Mouse (Mus musculus): ENCODE data around the gene Rps12. TPM values are rescaled to one million over a fixed set of nuclear protein-coding genes. Genes with fewer than 3 reads are reported as not detected.

Gene Rps12
- total and polyA plus RNA-seq, 2 experiments: 533 to 861 TPM

DNA sequence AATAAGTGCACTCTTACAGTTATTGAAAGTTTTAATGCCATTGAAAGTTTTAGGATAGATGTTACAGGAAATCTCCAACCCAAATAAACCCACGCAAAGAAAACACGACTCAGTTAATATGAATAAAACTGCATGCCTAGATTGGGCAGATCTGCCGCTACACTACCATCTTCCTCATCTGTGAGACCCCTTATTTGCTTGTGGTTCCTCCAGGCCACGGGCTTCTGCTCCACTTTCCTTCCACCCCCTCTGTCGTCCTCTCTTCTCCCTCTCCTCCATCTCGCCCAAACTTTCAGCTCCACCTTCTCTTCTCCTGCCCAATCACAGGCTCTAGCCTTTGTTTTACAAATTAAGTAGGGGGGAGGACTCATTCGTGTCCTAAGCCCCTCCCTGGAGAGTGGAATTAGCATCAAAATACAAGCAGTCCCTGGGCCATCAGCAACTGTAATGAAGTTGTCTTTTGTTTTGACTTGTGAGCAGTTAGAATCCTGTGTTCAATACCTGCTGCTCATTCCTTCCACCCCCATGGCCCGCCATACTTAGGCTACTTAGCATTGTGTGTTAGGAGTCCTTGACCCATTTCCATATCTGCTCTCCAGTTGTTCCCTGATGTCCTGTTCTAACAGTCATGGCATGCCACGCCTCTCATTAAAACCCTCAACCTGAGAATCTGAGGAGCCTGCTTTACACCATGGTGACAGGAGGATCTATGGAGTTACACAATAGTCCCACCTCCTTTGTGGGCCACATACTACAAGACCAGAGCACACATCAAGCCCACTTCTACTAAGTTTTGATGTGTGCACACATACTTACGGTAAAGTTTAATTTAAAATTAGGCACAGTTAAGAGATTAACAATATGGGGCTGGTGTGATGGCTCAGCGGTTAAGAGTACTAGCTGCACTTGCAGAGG is 26.0 kb upstream of the Rps12 start:
- no peaks in the 10 kb centered on the region for H3K79me2 ChIP-seq (ENCODE audit: control insufficient read depth, insufficient read depth, low read length)
- DNase-seq (ENCODE audit: extremely low read depth, low read depth, low spot score): no peak
- no peak overlapping the region for H3K4me3 ChIP-seq (ENCODE audit: insufficient read depth, low read depth, low read length)
- H3K9ac ChIP-seq (ENCODE audit: low read depth, low read length): no peak overlapping the region
- no peak overlapping the region for H3K27ac ChIP-seq (replicated peaks; ENCODE audit: insufficient read depth, low read depth, low read length)
- H3K27me3 ChIP-seq (ENCODE audit: control insufficient read depth, insufficient read depth, low read length): no peaks in the 10 kb centered on the region
- 76% methylated on average over 11 of the region's 11 CpGs for WGBS
- TF ChIP-seq CTCF (IDR thresholded peaks at IDR 0.05; ENCODE audit: low read depth, low read length): no peak
- TF ChIP-seq POLR2A (IDR thresholded peaks at IDR 0.05; ENCODE audit: extremely low read depth, insufficient read depth, low read length): no peak
- peaks cover 4% of the 10 kb centered on the region; the same call in 1 of the 2 replicates for H3K36me3 ChIP-seq (ENCODE audit: control insufficient read depth, insufficient read depth, low read length)
- peaks cover 5% of the 10 kb centered on the region; the same call in 1 of the 2 replicates for H3K4me1 ChIP-seq (ENCODE audit: control insufficient read depth, insufficient read depth, low read length)

DNA sequence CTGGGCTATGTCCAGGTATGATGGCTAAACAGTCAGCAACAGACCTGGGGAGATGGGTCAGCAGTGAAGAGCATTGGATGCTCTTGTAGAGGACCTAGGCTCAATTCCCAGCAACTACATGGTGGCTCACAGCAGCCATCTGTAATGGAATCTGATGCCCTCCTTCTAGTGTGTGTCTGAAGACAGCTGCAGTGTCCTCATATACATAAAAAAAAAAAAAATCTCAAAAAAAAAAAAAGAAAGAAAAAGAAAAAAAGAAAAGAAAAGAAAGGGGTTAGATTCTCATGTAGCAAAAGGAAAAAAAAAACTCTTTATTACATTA is 25.3 kb upstream of the Rps12 start:
- no peak for DNase-seq (ENCODE audit: extremely low read depth, low read depth, low spot score)
- no peaks in the 10 kb centered on the region for H3K79me2 ChIP-seq (ENCODE audit: control insufficient read depth, insufficient read depth, low read length)
- peaks cover 3% of the 10 kb centered on the region; the same call in 1 of the 2 replicates for H3K36me3 ChIP-seq (ENCODE audit: control insufficient read depth, insufficient read depth, low read length)
- H3K9ac ChIP-seq (ENCODE audit: low read depth, low read length): no peak overlapping the region
- H3K4me1 ChIP-seq (ENCODE audit: control insufficient read depth, insufficient read depth, low read length): peaks cover 5% of the 10 kb centered on the region; the same call in 1 of the 2 replicates
- peak overlapping the region; percentile 78 for H3K27ac ChIP-seq (replicated peaks; ENCODE audit: insufficient read depth, low read depth, low read length)
- H3K27me3 ChIP-seq (ENCODE audit: control insufficient read depth, insufficient read depth, low read length): no peaks in the 10 kb centered on the region
- TF ChIP-seq CTCF (IDR thresholded peaks at IDR 0.05; ENCODE audit: low read depth, low read length) (no peak), POLR2A (IDR thresholded peaks at IDR 0.05; ENCODE audit: extremely low read depth, insufficient read depth, low read length) (no peak)
- no peak overlapping the region for H3K4me3 ChIP-seq (ENCODE audit: insufficient read depth, low read depth, low read length)

DNA sequence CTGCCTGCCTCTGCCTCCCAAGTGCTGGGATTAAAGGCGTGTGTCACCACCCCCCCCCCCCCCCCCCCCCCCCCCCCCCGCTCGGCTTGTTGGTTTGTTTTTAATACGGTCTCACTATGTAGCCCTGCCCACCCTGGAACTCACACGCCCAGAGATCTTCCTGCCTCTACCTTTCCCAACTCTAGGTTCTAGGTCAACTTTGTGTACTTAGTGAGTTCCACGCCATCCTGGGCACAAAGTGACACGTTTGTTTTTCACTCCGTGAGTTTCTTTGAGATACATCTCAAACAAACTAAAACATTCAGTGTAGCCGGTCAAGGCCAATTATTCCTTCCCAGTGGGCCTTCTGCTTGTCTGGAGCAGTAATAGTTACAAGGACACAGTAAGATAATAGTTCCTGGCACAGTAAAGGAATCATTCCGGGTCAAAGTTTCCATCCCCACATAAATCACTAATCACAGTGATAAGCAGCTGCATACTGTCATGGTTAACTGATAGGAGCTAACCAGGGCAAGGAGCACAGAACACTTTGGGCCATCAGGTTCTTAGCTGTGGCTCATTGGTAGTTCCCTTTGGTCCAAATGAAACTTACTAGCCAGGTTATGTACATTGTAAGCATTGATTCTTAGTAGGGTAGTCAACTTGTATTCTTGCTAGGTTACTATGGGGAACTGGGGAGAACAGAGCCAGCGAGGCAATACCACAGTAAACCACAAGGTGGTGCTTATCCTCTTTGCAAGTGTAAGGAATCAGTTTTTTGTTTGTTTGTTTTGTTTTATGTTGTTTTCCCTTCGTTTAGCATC is 24.8 kb upstream of the Rps12 start:
- peaks cover 3% of the 10 kb centered on the region; the same call in 1 of the 2 replicates for H3K36me3 ChIP-seq (ENCODE audit: control insufficient read depth, insufficient read depth, low read length)

DNA sequence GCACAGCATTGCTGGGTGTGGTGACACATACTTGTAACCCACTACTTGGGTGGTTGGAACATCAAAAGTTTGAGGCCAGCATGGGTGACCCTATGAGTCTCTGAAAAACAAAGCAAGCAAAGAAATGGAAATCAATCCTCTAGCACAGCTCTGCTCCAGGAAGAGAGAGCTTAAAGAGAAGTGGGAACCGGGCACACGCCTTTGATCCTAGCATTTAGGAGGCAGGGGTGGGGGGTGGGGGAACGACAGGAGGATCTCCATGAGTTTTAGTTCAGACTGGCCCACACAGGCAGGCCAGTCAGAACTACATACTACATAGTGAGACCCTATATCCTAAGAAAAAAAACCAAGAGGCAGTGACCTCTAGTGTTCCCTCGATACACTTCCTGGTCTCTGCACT is 19.1 kb upstream of the Rps12 start:
- Histone ChIP-seq H3K27ac (replicated peaks; ENCODE audit: insufficient read depth, low read depth, low read length) (no peak overlapping the region), H3K27me3 (ENCODE audit: control insufficient read depth, insufficient read depth, low read length) (no peaks in the 10 kb centered on the region), H3K36me3 (ENCODE audit: control insufficient read depth, insufficient read depth, low read length) (peaks cover 23% of the 10 kb centered on the region), H3K4me1 (ENCODE audit: control insufficient read depth, insufficient read depth, low read length) (no peaks in the 10 kb centered on the region), H3K9ac (ENCODE audit: low read depth, low read length) (no peak overlapping the region), H3K79me2 (ENCODE audit: control insufficient read depth, insufficient read depth, low read length) (no peaks in the 10 kb centered on the region), H3K4me3 (ENCODE audit: insufficient read depth, low read depth, low read length) (no peak overlapping the region)
- DNase-seq (ENCODE audit: extremely low read depth, low read depth, low spot score): no peak
- TF ChIP-seq CTCF (IDR thresholded peaks at IDR 0.05; ENCODE audit: low read depth, low read length): no peak
- TF ChIP-seq POLR2A (IDR thresholded peaks at IDR 0.05; ENCODE audit: extremely low read depth, insufficient read depth, low read length): no peak
- WGBS: 79% methylated on average over 4 of the region's 4 CpGs

More for the DNA sequence above, 24.8 kb upstream of the Rps12 start:
- no peaks in the 10 kb centered on the region for H3K27me3 ChIP-seq (ENCODE audit: control insufficient read depth, insufficient read depth, low read length)
- peak; percentile 90 for DNase-seq (ENCODE audit: extremely low read depth, low read depth, low spot score)
- peak overlapping the region; percentile 78 for H3K27ac ChIP-seq (replicated peaks; ENCODE audit: insufficient read depth, low read depth, low read length)
- WGBS: 17% methylated on average over 9 of the region's 12 CpGs
- TF ChIP-seq POLR2A (IDR thresholded peaks at IDR 0.05; ENCODE audit: extremely low read depth, insufficient read depth, low read length) (no peak), CTCF (IDR thresholded peaks at IDR 0.05; ENCODE audit: low read depth, low read length) (no peak; the same call in 1 of the 2 replicates)
- H3K4me3 ChIP-seq (ENCODE audit: insufficient read depth, low read depth, low read length): no peak overlapping the region
- H3K79me2 ChIP-seq (ENCODE audit: control insufficient read depth, insufficient read depth, low read length): no peaks in the 10 kb centered on the region
- H3K9ac ChIP-seq (ENCODE audit: low read depth, low read length): peak overlapping the region; percentile 31; the same call in 1 of the 2 replicates
- H3K4me1 ChIP-seq (ENCODE audit: control insufficient read depth, insufficient read depth, low read length): peaks cover 5% of the 10 kb centered on the region; the same call in 1 of the 2 replicates

DNA sequence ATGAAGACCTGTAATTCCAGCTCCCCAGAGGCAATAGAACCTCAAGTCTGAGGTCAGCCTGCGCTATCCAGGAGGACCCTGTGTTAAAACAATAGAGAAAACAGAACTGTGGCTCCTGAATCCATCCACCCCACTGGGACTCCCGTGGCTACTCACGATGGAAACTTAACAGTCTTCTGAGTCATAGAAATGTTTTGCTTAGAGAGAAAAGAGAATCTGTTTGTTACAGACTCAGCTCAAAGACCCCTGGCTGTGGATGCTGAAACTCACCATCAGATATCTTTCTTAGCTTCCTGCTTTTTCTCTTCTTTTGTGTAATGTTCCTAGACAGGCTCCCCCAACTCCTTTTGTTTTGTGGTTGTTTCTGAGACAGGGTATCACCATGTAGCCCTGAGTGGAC is 17.6 kb upstream of the Rps12 start:
- Histone ChIP-seq H3K27ac (replicated peaks; ENCODE audit: insufficient read depth, low read depth, low read length) (no peak overlapping the region), H3K27me3 (ENCODE audit: control insufficient read depth, insufficient read depth, low read length) (no peaks in the 10 kb centered on the region), H3K79me2 (ENCODE audit: control insufficient read depth, insufficient read depth, low read length) (no peaks in the 10 kb centered on the region), H3K4me3 (ENCODE audit: insufficient read depth, low read depth, low read length) (no peak overlapping the region), H3K36me3 (ENCODE audit: control insufficient read depth, insufficient read depth, low read length) (peaks cover 23% of the 10 kb centered on the region), H3K4me1 (ENCODE audit: control insufficient read depth, insufficient read depth, low read length) (peaks cover 6% of the 10 kb centered on the region), H3K9ac (ENCODE audit: low read depth, low read length) (no peak overlapping the region)
- WGBS: 89% methylated on average over 3 of the region's 3 CpGs
- no peak for TF ChIP-seq POLR2A (IDR thresholded peaks at IDR 0.05; ENCODE audit: extremely low read depth, insufficient read depth, low read length)
- no peak for TF ChIP-seq CTCF (IDR thresholded peaks at IDR 0.05; ENCODE audit: low read depth, low read length)
- DNase-seq (ENCODE audit: extremely low read depth, low read depth, low spot score): no peak
